9 mouse cellular contexts compared by ENCODE assay signal in the genomic region with DNA sequence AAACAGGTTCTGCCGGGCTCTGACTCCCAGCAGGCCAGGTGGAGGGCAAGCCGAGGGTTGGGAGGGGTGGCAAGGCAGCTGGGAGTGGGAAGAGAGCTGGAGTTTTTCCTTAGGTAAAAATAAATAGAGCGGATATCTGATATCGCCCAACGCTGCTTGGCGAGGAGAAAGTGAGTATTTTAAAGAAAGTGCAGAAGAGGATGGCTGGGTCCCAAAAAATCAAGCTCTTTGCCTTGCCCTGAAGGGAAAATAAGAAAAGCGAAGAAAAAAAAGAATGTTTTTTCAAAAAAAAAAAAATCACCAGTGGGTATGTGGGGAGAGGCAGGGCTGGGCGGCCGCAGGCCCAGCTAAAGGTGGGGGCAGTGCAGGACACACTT. TPM values are rescaled to one million over a fixed set of nuclear protein-coding genes. Genes with fewer than 3 reads are reported as not detected.
DNase-seq lines count a peak whose midpoint lies in the region; ATAC-seq and TF ChIP-seq lines count a peak whose summit lies in the region.
"Had no signal": no experiment of that assay in that cellular context is flagged by ENCODE, and none has a peak within 500 bp of the region (broad histone marks: within the 10 kb centered on the region; RNA-seq: fewer than 3 reads in every experiment).

No protein-coding gene starts in this region.

- no peak for ATAC-seq in heart, embryonic 14.5 days (ENCODE audit: insufficient number of reproducible peaks, insufficient read depth, low FRiP score, low read depth)
- no peak for ATAC-seq in G1E (ENCODE audit: extremely low read depth, insufficient number of reproducible peaks, low FRiP score, poor library complexity, severe bottlenecking)
- ATAC-seq in forebrain, postnatal 0 days = no peak
- no peak for ATAC-seq in inflammation-experienced regulatory T-cells, adult 6 months

- 15% methylated on average over 9 of the region's 9 CpGs for WGBS in heart, embryonic 14.5 days
- WGBS in forebrain, postnatal 0 days = 15% methylated on average over 9 of the region's 9 CpGs
- 7% methylated on average over 9 of the region's 9 CpGs for WGBS in midbrain, embryonic 10.5 days

- H3K4me2 ChIP-seq in heart, embryonic 14.5 days (ENCODE audit: low read length) = peak overlapping the region; percentile 74
- peak overlapping the region; percentile 99 for H3K4me2 ChIP-seq in forebrain, postnatal 0 days (ENCODE audit: low read depth)

- no peaks in the 10 kb centered on the region for H3K9me3 ChIP-seq in heart, embryonic 14.5 days (ENCODE audit: control insufficient read depth, low read length)
- H3K9me3 ChIP-seq in G1E (replicated peaks) = no peaks in the 10 kb centered on the region
- no peaks in the 10 kb centered on the region for H3K9me3 ChIP-seq in forebrain, postnatal 0 days (ENCODE audit: low read length)
- H3K9me3 ChIP-seq in midbrain, embryonic 10.5 days (replicated peaks) = no peaks in the 10 kb centered on the region

- H3K4me1 ChIP-seq in heart, embryonic 14.5 days (ENCODE audit: control insufficient read depth in 2 of 2, insufficient read depth in 2 of 2, low read length in 2 of 2) = peaks cover 13 to 32% of the 10 kb centered on the region in 2 experiments
- H3K4me1 ChIP-seq in G1E (ENCODE audit: insufficient read depth, low read depth, low read length) = peaks cover 30% of the 10 kb centered on the region
- H3K4me1 ChIP-seq in forebrain, postnatal 0 days (ENCODE audit: insufficient read depth) = peaks cover 8% of the 10 kb centered on the region; the same call in 1 of the 2 replicates
- H3K4me1 ChIP-seq in midbrain, embryonic 10.5 days = peaks cover 60% of the 10 kb centered on the region

- no peaks in the 10 kb centered on the region for H3K27me3 ChIP-seq in heart, embryonic 14.5 days (ENCODE audit: control insufficient read depth, insufficient read depth, low read length)
- H3K27me3 ChIP-seq in G1E (ENCODE audit: insufficient read depth, low read length) = peaks cover 62% of the 10 kb centered on the region
- H3K27me3 ChIP-seq in forebrain, postnatal 0 days (ENCODE audit: insufficient read depth, low read length) = no peaks in the 10 kb centered on the region
- peaks cover 53% of the 10 kb centered on the region for H3K27me3 ChIP-seq in midbrain, embryonic 10.5 days (ENCODE audit: low read depth, poor library complexity, severe bottlenecking)
- H3K27me3 ChIP-seq: Patski had no signal

- no peak for TF ChIP-seq CTCF in G1E (IDR thresholded peaks at IDR 0.05; ENCODE audit: low read depth, low read length)
- TF ChIP-seq CTCF in forebrain, postnatal 0 days (IDR thresholded peaks at IDR 0.05; ENCODE audit: low read depth) = no peak

- H3K4me3 ChIP-seq in heart, embryonic 14.5 days (ENCODE audit: control insufficient read depth in 1 of 2, insufficient read depth in 1 of 2, low read depth in 1 of 2, low read length in 2 of 2) = peak overlapping the region; percentile 51 to 72
- peak overlapping the region; percentile 69; the same call in 1 of the 2 replicates for H3K4me3 ChIP-seq in G1E (ENCODE audit: low read depth, low read length)
- peak overlapping the region; percentile 54 for H3K4me3 ChIP-seq in forebrain, postnatal 0 days (ENCODE audit: low read depth, low read length)
- peak overlapping the region; percentile 67 for H3K4me3 ChIP-seq in midbrain, embryonic 10.5 days

- peak overlapping the region; percentile 94 to 95 for H3K27ac ChIP-seq in heart, embryonic 14.5 days (replicated peaks in 1 of 2; ENCODE audit: control insufficient read depth in 1 of 2, insufficient read depth in 1 of 2, low read depth in 2 of 2, low read length in 2 of 2)
- peak overlapping the region; percentile 80; the same call in 1 of the 2 replicates for H3K27ac ChIP-seq in forebrain, postnatal 0 days (ENCODE audit: low read depth, low read length)
- peak overlapping the region; percentile 89 for H3K27ac ChIP-seq in midbrain, embryonic 10.5 days (replicated peaks)

- no peak for DNase-seq in heart, postnatal 4 days
- no peak for DNase-seq in G1E (ENCODE audit: low spot score)
- DNase-seq in forebrain, postnatal 0 days = no peak
- no peak for DNase-seq in midbrain, embryonic 10.5 days (ENCODE audit: low spot score)
- DNase-seq in adrenal gland, postnatal 25 days = no peak
- DNase-seq in layer of hippocampus, adult 8-10 months (ENCODE audit: low spot score in 2 of 2) = no peak

- H3K9ac ChIP-seq in heart, embryonic 14.5 days (ENCODE audit: low read length) = peak overlapping the region; percentile 78
- H3K9ac ChIP-seq in forebrain, postnatal 0 days = peak overlapping the region; percentile 48; the same call in 1 of the 2 replicates

- H3K36me3 ChIP-seq in heart, embryonic 14.5 days (ENCODE audit: control insufficient read depth, insufficient read depth, low read length) = no peaks in the 10 kb centered on the region
- H3K36me3 ChIP-seq in G1E (replicated peaks) = no peaks in the 10 kb centered on the region
- no peaks in the 10 kb centered on the region for H3K36me3 ChIP-seq in forebrain, postnatal 0 days (ENCODE audit: insufficient read depth)
- no peaks in the 10 kb centered on the region for H3K36me3 ChIP-seq in midbrain, embryonic 10.5 days

RNA-seq across cellular contexts. Expression of gene Tgfb3, which starts 0.7 kb away (rescaled TPM):
- polyA plus RNA-seq in heart, embryonic 14.5 days (2014; fragmentation: Nextera tagmentation; extraction: Ambion mirVana) = 14.7 and 15.1 TPM in 2 replicates
- total RNA-seq in heart, postnatal 4 days (2021) = 10 to 100 TPM; 18.6 to 19.2 TPM
- total RNA-seq in G1E (2014; fragmentation: Nextera tagmentation) = 0.75 and 0.83 TPM in 2 replicates
- 0.44 and 0.99 TPM in 2 replicates for total RNA-seq in G1E (2017)
- polyA plus RNA-seq in G1E (2012) = 0.14 and 0.15 TPM in 2 replicates
- total RNA-seq in forebrain, postnatal 0 days (2014; rRNA removed) = 6.5 and 7.3 TPM in 2 replicates
- 5.3 and 6.8 TPM in 2 replicates for polyA plus RNA-seq in forebrain, postnatal 0 days (2015; fragmentation: Nextera tagmentation; extraction: Ambion mirVana)
- polyA plus RNA-seq in midbrain, embryonic 10.5 days (2016; fragmentation: Nextera tagmentation; extraction: Ambion mirVana) = 5.8 and 7.3 TPM in 2 replicates
- 7.6 and 9.5 TPM in 2 replicates for total RNA-seq in adrenal gland, postnatal 25 days (2021)
- total RNA-seq in layer of hippocampus, adult 8-10 months (2022) = 10 to 100 TPM; 13.7 to 19.9 (median 16.0) TPM
- 1 to 10 TPM in 1 of 3 experiments, under 1 TPM in 2; 0.38 to 3.5 (median 0.62) TPM for polyA plus RNA-seq in inflammation-experienced regulatory T-cells, adult 6 months (2017; shearing (Covaris generic))

RNA-seq across cellular contexts. Expression of gene Ift43, which starts 4.2 kb away (rescaled TPM):
- 142 and 149 TPM in 2 replicates for polyA plus RNA-seq in heart, embryonic 14.5 days (2014; fragmentation: Nextera tagmentation; extraction: Ambion mirVana)
- total RNA-seq in heart, postnatal 4 days (2021) = 10 to 100 TPM; 42.8 to 45.3 TPM
- total RNA-seq in G1E (2014; fragmentation: Nextera tagmentation) (not detected in 2 replicates), G1E (2017) (0.93 and 0.99 TPM in 2 replicates)
- polyA plus RNA-seq in G1E (2012) = 0.09 and 0.12 TPM in 2 replicates
- total RNA-seq in forebrain, postnatal 0 days (2014; rRNA removed) = 12.9 and 19.5 TPM in 2 replicates
- 33.9 and 35.3 TPM in 2 replicates for polyA plus RNA-seq in forebrain, postnatal 0 days (2015; fragmentation: Nextera tagmentation; extraction: Ambion mirVana)
- polyA plus RNA-seq in midbrain, embryonic 10.5 days (2016; fragmentation: Nextera tagmentation; extraction: Ambion mirVana) = 83.8 and 88.9 TPM in 2 replicates
- 21.6 and 27.4 TPM in 2 replicates for total RNA-seq in adrenal gland, postnatal 25 days (2021)
- 10 to 100 TPM; 13.0 to 18.5 (median 15.4) TPM for total RNA-seq in layer of hippocampus, adult 8-10 months (2022)
- polyA plus RNA-seq in inflammation-experienced regulatory T-cells, adult 6 months (2017; shearing (Covaris generic)) = 1 to 10 TPM; 5.0 to 7.1 (median 6.8) TPM
